Mouse (Mus musculus): Measurements from ENCODE around the gene Kcnma1.

The Kcnma1 gene

GRCm38 (mm10) chr14:23959061-23959460 lies 55.2 kb downstream of the Kcnma1 start:
- no peak for DNase-seq (ENCODE audit: low spot score)

GRCm38 (mm10) chr14:23957270-23957669 lies 57.0 kb downstream of the Kcnma1 start:
- no peak for DNase-seq (ENCODE audit: low spot score)

GRCm38 (mm10) chr14:23943876-23944275 lies 70.4 kb downstream of the Kcnma1 start:
- DNase-seq (ENCODE audit: low spot score), result no peak

- no peak for DNase-seq (ENCODE audit: low spot score)
Measured at GRCm38 (mm10) chr14:23943152-23943551, 71.1 kb downstream of the Kcnma1 start.

GRCm38 (mm10) chr14:23942103-23942502 lies 72.2 kb downstream of the Kcnma1 start:
- DNase-seq (ENCODE audit: low spot score), result no peak

- no peak for DNase-seq (ENCODE audit: low spot score)
Measured at GRCm38 (mm10) chr14:23935016-23935415, 79.3 kb downstream of the Kcnma1 start.

- no peak for DNase-seq (ENCODE audit: low spot score)
Measured at GRCm38 (mm10) chr14:23931671-23932071, 82.6 kb downstream of the Kcnma1 start.

GRCm38 (mm10) chr14:23929168-23929567 lies 85.1 kb downstream of the Kcnma1 start:
- no peak for DNase-seq (ENCODE audit: low spot score)

GRCm38 (mm10) chr14:23923356-23923755 lies 90.9 kb downstream of the Kcnma1 start:
- DNase-seq (ENCODE audit: low spot score), result no peak

- no peak for DNase-seq (ENCODE audit: low spot score)
Measured at GRCm38 (mm10) chr14:23922755-23923154, 91.5 kb downstream of the Kcnma1 start.

- no peak for DNase-seq (ENCODE audit: low spot score)
Measured at GRCm38 (mm10) chr14:23911108-23911629, 103.1 kb downstream of the Kcnma1 start.

- no peak for DNase-seq (ENCODE audit: low spot score)
Measured at GRCm38 (mm10) chr14:23908564-23908963, 105.7 kb downstream of the Kcnma1 start.

GRCm38 (mm10) chr14:23902636-23903279 lies 111.5 kb downstream of the Kcnma1 start:
- no peak for DNase-seq (ENCODE audit: low spot score)

- DNase-seq (ENCODE audit: low spot score), result no peak
Measured at GRCm38 (mm10) chr14:23899462-23899861, 114.8 kb downstream of the Kcnma1 start.

GRCm38 (mm10) chr14:23897815-23898214 lies 116.5 kb downstream of the Kcnma1 start:
- DNase-seq (ENCODE audit: low spot score), result no peak

GRCm38 (mm10) chr14:23896036-23896435 lies 118.3 kb downstream of the Kcnma1 start:
- no peak for DNase-seq (ENCODE audit: low spot score)

GRCm38 (mm10) chr14:23886112-23886511 lies 128.2 kb downstream of the Kcnma1 start:
- DNase-seq (ENCODE audit: low spot score), result no peak

- DNase-seq (ENCODE audit: low spot score), result peak; percentile 46
Measured at GRCm38 (mm10) chr14:23885539-23885938, 128.8 kb downstream of the Kcnma1 start.

- peak; percentile 10 for DNase-seq (ENCODE audit: low spot score)
Measured at GRCm38 (mm10) chr14:23885071-23885470, 129.2 kb downstream of the Kcnma1 start.

- DNase-seq (ENCODE audit: low spot score), result no peak
Measured at GRCm38 (mm10) chr14:23882001-23882400, 132.3 kb downstream of the Kcnma1 start.

GRCm38 (mm10) chr14:23879331-23879730 lies 135.0 kb downstream of the Kcnma1 start:
- DNase-seq (ENCODE audit: low spot score), result no peak

GRCm38 (mm10) chr14:23877561-23877960 lies 136.7 kb downstream of the Kcnma1 start:
- DNase-seq (ENCODE audit: low spot score), result no peak

GRCm38 (mm10) chr14:23874545-23874944 lies 139.7 kb downstream of the Kcnma1 start:
- DNase-seq (ENCODE audit: low spot score), result no peak

GRCm38 (mm10) chr14:23857034-23857433 lies 157.3 kb downstream of the Kcnma1 start:
- DNase-seq (ENCODE audit: low spot score), result no peak

All from layer of hippocampus, adult 9-10 months (tissue).